Mouse (Mus musculus) embryonic fibroblast, embryonic 13.5 days (primary cell): ENCODE results near the gene Nectin4. TPM values are rescaled to one million over a fixed set of nuclear protein-coding genes. Genes with fewer than 3 reads are reported as not detected.
"Not testable (repeated sequence)": the region's sequence is repeated elsewhere in the genome, so short reads cannot be mapped to it uniquely, and the experiment has no call there.

Experiments used
- H3K27ac ChIP-seq: 2 replicates; pipeline ENCODE4 v1.5.1; 2012; ENCODE audit warnings: low read length, control low read depth, inconsistent platforms; ENCODE audit not compliant: insufficient read depth
- H3K4me1 ChIP-seq: 2 replicates; pipeline ENCODE4 v1.6.1; 2011; ENCODE audit warnings: low read length; ENCODE audit not compliant: control insufficient read depth, insufficient read depth
- H3K4me3 ChIP-seq: 2 replicates; pipeline ENCODE4 v1.5.1; 2011; ENCODE audit warnings: mild to moderate bottlenecking, control low read depth, low read length; ENCODE audit not compliant: insufficient read depth
- CTCF ChIP-seq: IDR thresholded peaks from 2 replicates; pipeline ENCODE4 v1.5.1; 2011; ENCODE audit warnings: mild to moderate bottlenecking, control low read depth, low read length, moderate library complexity, borderline replicate concordance; ENCODE audit not compliant: insufficient read depth
- POLR2A ChIP-seq: IDR thresholded peaks from 2 replicates; pipeline ENCODE4 v1.6.1; 2011; ENCODE audit warnings: low read depth, mild to moderate bottlenecking, control low read depth, low read length, moderate library complexity
- polyA plus RNA-seq: library from polyadenylated mRNA; stranded (reverse); fragments of >200 nt; gene quantifications from 2 replicates; pipeline ENCODE4 v1.2.4, GENCODE M21; 2011; ENCODE audit warnings: low read depth; ENCODE audit not compliant: missing spikeins, insufficient read length

Gene Nectin4
- polyA plus RNA-seq: 0.15 TPM in 1 of 2 replicates, not detected in the other

DNA sequence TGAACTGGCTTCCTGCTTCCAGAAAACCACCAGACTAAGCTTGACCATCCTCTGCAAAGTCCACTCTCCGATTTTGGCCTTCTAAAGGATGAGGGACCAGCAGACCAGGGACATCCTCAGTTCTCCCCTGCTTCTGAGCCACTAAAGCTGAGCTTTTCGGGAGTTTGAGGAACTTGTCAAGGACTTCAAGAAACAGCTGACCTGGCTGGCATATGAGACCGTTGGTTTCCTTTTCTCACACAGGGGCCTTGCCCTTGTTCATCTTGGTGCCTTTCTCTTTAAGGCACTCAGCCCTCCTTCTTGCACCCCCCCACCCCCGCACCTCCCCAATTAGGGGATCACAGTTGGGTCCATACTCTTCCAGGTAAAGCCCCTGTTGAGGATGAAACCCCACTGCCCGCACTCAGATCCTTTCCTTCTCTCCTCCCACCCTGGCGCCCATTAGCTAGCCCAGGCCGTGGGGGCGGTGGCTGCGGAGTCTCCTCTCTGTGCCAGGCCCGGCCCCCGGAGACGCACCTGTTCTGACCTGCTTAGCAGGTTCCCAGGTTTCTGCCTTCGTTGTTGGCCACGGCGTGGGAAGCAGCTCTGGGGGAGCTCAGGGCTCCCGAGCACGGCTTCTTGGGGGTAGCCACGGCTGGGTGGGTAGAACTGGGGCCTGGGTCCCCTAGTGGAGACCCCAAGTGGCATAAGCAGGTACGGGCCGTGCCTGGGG lies at the start of gene Nectin4:
TSS of gene Nectin4 (plus strand) at position 255 of the 712 bp plus-strand sequence.
- Histone ChIP-seq H3K4me3 (no peak within 1 kb of the TSS), H3K4me1 (no peaks in the 10 kb centered on the region), H3K27ac (no peak within 1 kb of the TSS)
- TF ChIP-seq CTCF (no peak), POLR2A (no peak)

DNA sequence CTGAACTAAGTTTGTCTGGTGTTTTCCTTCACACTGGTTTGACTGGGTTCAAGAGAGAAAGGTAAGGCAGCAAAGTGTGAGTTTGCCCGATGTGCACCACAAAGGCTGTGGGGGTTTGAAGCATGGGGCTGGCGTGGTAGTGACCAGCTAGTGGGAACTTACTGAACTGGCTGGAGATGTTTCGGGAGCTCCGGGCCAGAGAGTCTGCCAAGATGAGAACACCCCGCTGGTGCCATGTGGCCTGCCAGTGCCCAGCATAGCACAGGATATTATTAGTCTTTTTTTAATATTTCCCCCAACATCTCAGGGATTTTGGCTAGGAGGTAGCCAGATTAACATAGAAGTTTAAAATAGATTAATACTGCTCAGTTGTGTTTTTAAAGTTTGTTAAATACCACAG lies 49.7 kb upstream of the Nectin4 start:
- no peak overlapping the region for H3K27ac ChIP-seq
- H3K4me1 ChIP-seq: no peaks in the 10 kb centered on the region
- H3K4me3 ChIP-seq: no peak overlapping the region
- TF ChIP-seq CTCF (no peak), POLR2A (no peak)

DNA sequence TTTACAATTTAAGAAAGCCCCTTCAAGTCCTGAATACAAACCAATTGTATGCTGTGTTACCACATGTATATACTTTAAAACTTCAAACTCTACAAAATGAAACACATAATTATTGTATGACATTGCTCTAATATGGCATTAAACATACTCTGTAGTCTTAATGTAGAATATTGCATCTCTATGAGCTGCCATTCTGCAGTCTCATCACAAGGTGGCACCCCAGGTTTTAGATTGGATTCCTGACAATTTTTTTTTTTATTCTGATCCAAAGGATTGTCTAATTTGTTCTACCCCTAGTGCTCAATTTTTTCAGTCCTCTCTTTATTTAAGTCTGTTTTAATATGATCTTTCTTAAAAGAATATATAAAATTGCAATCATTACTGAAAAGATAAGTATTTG lies 48.5 kb upstream of the Nectin4 start:
- no peak overlapping the region for H3K4me3 ChIP-seq
- TF ChIP-seq CTCF (no peak), POLR2A (no peak)
- H3K27ac ChIP-seq: no peak overlapping the region
- H3K4me1 ChIP-seq: no peaks in the 10 kb centered on the region

DNA sequence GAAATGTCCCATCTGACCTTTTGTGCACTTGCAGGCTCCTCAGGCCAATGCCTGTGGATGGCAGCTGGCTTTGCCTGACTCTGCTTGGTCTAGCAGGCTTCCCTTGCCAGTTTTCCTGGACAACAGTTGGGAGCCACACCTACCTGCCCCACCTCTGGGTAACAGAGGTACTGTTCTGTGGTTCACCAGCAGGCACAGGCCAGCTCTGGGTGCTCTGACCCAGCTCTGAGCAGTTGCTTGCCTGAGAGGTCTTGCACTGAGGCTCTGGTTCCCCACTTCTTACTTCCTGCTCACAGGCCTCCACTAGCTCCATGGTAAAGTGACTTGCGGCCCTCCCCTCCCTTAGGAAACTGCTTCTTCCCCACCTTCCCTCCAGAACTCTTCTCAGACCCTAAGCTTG lies 47.9 kb upstream of the Nectin4 start:
- Histone ChIP-seq H3K4me1 (no peaks in the 10 kb centered on the region), H3K27ac (no peak overlapping the region), H3K4me3 (no peak overlapping the region)
- TF ChIP-seq CTCF (no peak), POLR2A (no peak)

GRCm38 (mm10) chr1:171325571-171325970 lies 44.3 kb upstream of the Nectin4 start:
- H3K27ac ChIP-seq: no peak overlapping the region
- H3K4me1 ChIP-seq: peaks cover 5% of the 10 kb centered on the region; the same call in 1 of the 2 replicates
- TF ChIP-seq POLR2A (no peak), CTCF (no peak)
- no peak overlapping the region for H3K4me3 ChIP-seq

DNA sequence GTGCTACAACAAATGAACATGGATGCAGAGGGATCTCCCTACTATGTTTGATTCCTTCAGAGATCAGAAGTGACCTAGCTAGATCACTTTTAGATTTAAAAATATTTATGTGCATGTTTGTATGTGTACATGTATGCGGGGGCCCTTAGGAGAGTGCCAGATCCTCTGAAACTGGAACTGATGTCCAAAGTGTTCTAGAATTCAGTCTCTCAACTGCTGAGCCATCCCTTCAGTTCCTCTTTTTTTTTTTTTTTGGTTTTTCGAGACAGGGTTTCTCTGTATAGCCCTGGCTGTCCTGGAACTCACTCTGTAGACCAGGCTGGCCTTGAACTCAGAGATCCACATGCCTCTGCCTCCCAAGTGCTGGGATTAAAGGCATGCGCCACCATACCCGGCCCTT lies 43.3 kb upstream of the Nectin4 start:
- not testable (repeated sequence) for H3K4me3 ChIP-seq, H3K4me1 ChIP-seq, H3K27ac ChIP-seq

GRCm38 (mm10) chr1:171328244-171328643 lies 41.7 kb upstream of the Nectin4 start:
- Histone ChIP-seq H3K27ac (peak overlapping the region; percentile 92), H3K4me3 (peak overlapping the region; percentile 87), H3K4me1 (peaks cover 7% of the 10 kb centered on the region; the same call in 1 of the 2 replicates)
- TF ChIP-seq POLR2A: no peak
- TF ChIP-seq CTCF: no peak

GRCm38 (mm10) chr1:171328839-171329432 lies 41.0 kb upstream of the Nectin4 start, which contains the start of gene Dedd:
Gene Dedd, plus strand, starts transcription at chr1:171329145.
- TF ChIP-seq POLR2A: peak; percentile 36; the same call in 1 of the 2 replicates
- no peak for TF ChIP-seq CTCF
- H3K27ac ChIP-seq: peak within 1 kb of the TSS; percentile 92
- H3K4me1 ChIP-seq: peaks cover 7% of the 10 kb centered on the region; the same call in 1 of the 2 replicates
- peak within 1 kb of the TSS; percentile 87 for H3K4me3 ChIP-seq

- Histone ChIP-seq H3K4me3 (peak overlapping the region; percentile 87), H3K4me1 (peaks cover 7% of the 10 kb centered on the region; the same call in 1 of the 2 replicates), H3K27ac (peak overlapping the region; percentile 92)
- peak; percentile 73 for TF ChIP-seq POLR2A
- no peak for TF ChIP-seq CTCF
Measured at GRCm38 (mm10) chr1:171329433-171330215, 40.3 kb upstream of the Nectin4 start.
